Mouse (Mus musculus): Measurements from ENCODE around the gene Kif16b. TPM values are rescaled to one million over a fixed set of nuclear protein-coding genes. Genes with fewer than 3 reads are reported as not detected.
A peak's percentile ranks its signal among the peaks of the same experiment; 100 is the strongest.

The Kif16b gene
- 10 to 100 TPM; 15.7 to 17.3 TPM for total RNA-seq (2021)
- long read RNA-seq, experiment 1, full-length matches to known transcripts = 4 of 7 reads
- long read RNA-seq, experiment 1, partial matches to known transcripts = 2 of 7 reads
- long read RNA-seq, experiment 1, other reads (novel, unspliced or antisense) = 1 of 7 reads
- long read RNA-seq, experiment 2, full-length matches to known transcripts = 6 of 8 reads
- long read RNA-seq, experiment 2, partial matches to known transcripts = 0 of 8 reads
- long read RNA-seq, experiment 2, other reads (novel, unspliced or antisense) = 2 of 8 reads

DNA sequence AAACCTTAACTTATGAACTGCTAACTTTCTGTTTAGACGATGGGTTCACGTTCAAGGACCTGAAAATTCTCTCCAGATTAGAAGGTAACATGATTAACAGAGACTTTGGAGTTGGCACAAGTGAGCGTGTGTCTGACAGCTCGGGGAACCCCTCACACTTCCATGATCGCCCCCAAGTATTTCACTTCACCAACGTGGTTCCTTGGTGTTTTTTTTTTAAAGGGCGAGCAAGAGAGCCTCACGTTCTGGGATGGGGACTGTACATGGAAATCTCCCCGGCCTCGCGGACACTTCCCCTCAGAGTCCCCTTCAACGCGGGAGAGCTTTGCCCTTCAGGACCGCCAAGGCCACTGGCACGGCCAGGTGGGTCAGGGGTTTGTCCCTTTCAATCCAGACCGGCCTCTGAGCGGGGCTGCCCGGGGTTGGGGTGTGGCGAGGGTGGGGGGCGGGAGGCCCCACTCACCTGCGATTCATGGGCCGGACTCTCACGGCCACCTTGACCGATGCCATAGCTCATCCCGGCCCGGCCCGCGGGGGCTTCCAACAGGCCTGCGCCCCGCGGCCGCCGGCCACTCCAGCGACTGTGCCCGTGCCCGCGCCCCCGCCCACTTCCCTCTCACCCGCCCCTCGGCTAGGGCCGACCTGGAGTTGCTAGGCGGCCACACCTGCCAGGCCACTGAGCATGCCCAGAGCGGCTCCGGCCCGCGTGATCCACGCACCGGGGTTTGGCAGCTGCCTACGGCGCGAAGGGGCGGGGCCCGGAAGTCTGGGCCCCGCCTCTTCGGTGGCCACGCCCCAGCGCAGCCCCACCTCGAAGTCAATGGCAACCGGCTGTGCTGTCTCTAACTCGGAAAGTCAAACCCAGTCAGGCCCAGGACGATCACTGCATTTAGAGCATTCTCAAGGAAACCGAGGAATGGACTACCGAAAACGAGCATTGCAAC lies at the start of gene Kif16b:
Gene Kif16b, minus strand, starts transcription at position 670 of the 944 bp plus-strand sequence.
- Histone ChIP-seq H3K27ac (peak within 1 kb of the TSS; percentile 83), H3K4me3 (peak within 1 kb of the TSS; percentile 79)
- DNase-seq (ENCODE audit: extremely low spot score in 1 of 2, low spot score in 2 of 2) = peak; percentile 93 to 94
- no peak for TF ChIP-seq CTCF (IDR thresholded peaks at IDR 0.05)
- intact Hi-C loops (cut with DNase I) = loop anchor here (5.0 kb wide), 2 partner anchors 66 to 161 kb away; partner anchors contain the start of gene Snrpb2

DNA sequence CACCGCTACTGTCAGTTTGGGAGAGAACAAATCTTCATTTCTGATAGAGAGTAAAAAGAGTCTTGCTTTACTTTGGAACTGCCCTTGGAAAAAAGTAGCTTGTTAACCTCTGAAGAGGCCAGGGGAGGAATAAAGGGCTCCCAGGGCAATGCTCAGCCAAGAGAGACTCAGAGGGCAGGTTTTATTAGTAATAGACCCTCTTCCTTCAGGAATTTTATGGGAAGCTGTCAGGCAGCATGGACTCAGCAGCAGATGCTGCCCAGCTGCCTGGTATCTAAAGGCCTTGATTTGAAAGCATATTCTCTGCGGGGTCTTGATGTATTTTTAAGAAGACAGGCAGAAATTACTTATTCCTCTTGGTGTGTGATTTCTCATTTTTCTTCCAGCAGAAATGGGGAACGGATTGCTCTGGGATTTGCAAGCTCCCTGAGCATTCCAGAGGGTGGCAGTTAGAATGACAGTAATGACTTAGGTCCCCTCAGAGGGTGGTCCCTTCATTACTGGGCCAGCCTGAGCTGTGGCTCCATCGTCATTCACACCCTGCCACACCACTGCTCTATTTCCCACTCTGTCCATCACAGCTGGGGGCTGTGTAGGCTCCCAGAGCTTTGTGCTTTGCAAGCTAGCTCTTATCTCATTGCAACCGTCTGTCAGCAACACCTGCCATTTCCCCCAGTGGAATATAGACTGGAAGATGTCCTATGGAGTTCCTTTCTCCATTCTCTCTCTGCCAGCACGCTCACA lies 39.7 kb upstream of the Kif16b start:
- no peak overlapping the region for H3K27ac ChIP-seq
- no peak overlapping the region for H3K4me3 ChIP-seq
- no peak for DNase-seq (ENCODE audit: extremely low spot score in 1 of 2, low spot score in 2 of 2)
- intact Hi-C loops (cut with DNase I) = no loop called here
- TF ChIP-seq CTCF (IDR thresholded peaks at IDR 0.05) = no peak

DNA sequence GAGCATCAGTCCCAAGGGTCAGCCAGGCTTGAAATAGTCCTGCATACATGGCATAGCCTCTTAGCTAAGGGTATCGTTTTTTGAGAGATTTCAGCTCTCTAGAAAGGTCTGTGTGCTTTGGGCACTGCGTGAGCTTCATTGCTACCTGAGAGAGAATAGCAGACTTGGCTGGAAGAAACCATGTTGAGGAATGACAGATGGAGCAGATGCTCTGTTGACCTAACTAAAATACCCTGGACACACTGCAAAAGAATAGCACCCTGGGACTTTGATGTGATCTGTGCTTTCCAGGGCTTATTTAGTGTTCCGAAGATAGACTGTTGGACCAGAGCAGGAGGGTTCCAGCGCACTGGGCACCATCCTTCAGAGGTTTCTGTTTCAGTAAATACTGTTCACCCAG lies 29.1 kb upstream of the Kif16b start:
- intact Hi-C loops (cut with DNase I) = no loop called here
- TF ChIP-seq CTCF (IDR thresholded peaks at IDR 0.05) = no peak
- no peak overlapping the region for H3K4me3 ChIP-seq
- H3K27ac ChIP-seq = no peak overlapping the region
- no peak for DNase-seq (ENCODE audit: extremely low spot score in 1 of 2, low spot score in 2 of 2)

DNA sequence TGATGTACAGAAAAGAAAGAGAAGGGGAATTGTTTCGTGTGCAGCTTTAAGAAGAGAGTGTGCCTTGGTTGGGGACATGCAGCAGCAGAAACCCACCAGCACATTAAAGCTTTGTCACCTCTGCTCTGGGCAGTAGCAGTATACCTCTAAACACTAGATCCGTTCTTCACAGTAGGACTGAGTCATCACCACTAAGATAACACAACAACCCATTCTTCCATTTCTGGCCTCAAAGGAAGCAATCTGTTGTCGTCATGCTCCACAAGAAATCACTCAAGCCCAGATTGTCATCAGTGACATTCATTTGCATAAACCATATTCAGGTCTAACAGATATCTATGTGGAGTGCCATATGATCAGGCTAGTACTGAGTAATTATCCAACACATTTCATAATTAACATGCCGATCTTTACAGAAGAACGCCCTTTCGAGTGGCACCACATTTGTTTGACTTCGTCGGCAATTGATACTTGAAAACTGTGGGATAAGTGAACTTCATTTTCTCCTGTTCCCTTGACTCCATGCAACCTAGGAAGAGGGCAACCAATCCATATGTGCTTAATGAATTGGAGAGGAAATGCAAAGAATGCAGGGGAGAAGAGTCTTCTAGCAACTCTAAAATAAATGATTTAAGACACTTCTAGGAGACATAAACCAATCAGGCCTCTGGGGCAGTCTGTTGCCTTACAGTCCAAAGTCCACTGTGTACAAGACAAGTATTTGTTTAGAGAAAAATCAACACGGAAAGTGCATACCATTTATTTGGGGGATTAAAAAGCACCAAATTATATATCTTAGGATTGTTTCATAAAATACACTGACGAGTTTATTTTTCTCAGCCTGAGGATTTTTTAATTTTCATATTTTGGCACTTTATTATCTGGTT lies 28.1 kb upstream of the Kif16b start:
- no peak for DNase-seq (ENCODE audit: extremely low spot score in 1 of 2, low spot score in 2 of 2)
- no peak overlapping the region for H3K27ac ChIP-seq
- intact Hi-C loops (cut with DNase I) = no loop called here

DNA sequence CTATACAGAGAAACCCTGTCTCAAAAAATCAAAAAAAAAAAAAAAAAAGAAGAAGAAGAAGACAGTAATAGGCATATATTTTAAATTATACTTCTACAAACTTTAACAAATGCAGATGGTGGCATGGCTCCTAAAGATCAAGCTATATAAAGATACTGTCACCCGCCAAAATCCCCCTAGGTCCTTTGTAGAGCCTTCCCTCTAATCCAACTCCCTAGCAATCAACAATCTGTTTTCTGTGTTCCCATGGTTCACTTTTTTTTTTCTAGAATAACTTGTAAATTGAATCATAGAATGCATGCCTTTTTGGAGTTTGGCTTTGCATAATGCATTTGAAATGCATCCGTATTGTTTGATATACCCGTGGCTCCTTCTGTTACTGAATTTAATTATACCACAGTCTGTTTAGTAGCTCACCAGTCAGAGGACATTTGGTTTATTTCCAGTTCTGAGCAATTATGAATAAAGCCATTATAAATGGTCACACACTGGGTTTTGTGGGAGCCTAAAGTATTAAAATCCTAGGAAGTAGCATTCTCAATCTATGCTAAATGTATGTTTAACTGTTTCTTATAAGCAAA lies 9.6 kb upstream of the Kif16b start:
- intact Hi-C loops (cut with DNase I) = no loop called here
- DNase-seq (ENCODE audit: extremely low spot score in 1 of 2, low spot score in 2 of 2) = no peak
- no peak for TF ChIP-seq CTCF (IDR thresholded peaks at IDR 0.05)
- H3K27ac ChIP-seq = no peak overlapping the region
- H3K4me3 ChIP-seq = no peak overlapping the region

More for the DNA sequence above, 28.1 kb upstream of the Kif16b start:
- H3K4me3 ChIP-seq = no peak overlapping the region
- no peak for TF ChIP-seq CTCF (IDR thresholded peaks at IDR 0.05)

DNA sequence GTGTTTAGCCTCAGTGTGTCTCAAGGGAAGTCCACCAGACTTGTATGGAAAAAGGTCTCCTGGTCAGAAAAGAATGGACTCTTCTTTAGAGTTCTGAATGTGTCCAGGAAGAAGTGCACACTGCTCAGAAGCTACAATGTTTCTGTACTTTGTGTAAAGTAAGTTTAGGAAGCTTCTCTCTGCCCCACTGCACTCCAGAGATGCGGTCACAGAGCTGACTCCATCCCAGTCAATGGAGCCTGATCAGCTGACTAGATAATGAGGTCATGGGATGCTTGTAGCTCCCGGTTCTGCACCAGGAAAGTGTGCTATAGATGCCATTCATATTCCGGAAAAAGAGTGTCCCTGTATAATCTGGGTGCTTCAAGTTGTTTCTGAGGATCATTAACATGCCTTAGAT lies 7.9 kb upstream of the Kif16b start:
- Histone ChIP-seq H3K4me3 (no peak overlapping the region), H3K27ac (no peak overlapping the region)
- TF ChIP-seq CTCF (IDR thresholded peaks at IDR 0.05) = no peak
- intact Hi-C loops (cut with DNase I) = no loop called here
- no peak for DNase-seq (ENCODE audit: extremely low spot score in 1 of 2, low spot score in 2 of 2)

DNA sequence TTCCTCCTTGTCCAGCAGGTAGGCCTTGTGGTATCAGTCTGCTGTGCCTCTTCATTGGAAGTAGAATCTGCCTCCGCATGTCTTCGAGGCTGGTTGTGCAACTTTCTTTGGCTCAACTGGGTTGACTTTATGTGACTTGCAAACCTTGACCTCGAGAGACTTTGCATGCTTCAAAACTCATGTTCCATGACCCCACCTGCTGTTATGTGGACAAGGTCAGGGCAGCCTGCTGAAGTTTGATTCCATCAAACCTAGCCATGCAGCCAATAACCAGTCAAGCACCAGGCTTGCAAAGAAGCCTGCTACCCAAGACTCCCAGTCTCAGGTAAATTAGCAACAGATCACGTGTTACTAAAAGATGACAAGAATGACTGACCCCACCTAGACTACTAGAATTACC lies 5.7 kb upstream of the Kif16b start:
- TF ChIP-seq CTCF (IDR thresholded peaks at IDR 0.05) = no peak
- no peak for DNase-seq (ENCODE audit: extremely low spot score in 1 of 2, low spot score in 2 of 2)
- H3K27ac ChIP-seq = no peak overlapping the region
- H3K4me3 ChIP-seq = no peak overlapping the region
- intact Hi-C loops (cut with DNase I) = no loop called here

DNA sequence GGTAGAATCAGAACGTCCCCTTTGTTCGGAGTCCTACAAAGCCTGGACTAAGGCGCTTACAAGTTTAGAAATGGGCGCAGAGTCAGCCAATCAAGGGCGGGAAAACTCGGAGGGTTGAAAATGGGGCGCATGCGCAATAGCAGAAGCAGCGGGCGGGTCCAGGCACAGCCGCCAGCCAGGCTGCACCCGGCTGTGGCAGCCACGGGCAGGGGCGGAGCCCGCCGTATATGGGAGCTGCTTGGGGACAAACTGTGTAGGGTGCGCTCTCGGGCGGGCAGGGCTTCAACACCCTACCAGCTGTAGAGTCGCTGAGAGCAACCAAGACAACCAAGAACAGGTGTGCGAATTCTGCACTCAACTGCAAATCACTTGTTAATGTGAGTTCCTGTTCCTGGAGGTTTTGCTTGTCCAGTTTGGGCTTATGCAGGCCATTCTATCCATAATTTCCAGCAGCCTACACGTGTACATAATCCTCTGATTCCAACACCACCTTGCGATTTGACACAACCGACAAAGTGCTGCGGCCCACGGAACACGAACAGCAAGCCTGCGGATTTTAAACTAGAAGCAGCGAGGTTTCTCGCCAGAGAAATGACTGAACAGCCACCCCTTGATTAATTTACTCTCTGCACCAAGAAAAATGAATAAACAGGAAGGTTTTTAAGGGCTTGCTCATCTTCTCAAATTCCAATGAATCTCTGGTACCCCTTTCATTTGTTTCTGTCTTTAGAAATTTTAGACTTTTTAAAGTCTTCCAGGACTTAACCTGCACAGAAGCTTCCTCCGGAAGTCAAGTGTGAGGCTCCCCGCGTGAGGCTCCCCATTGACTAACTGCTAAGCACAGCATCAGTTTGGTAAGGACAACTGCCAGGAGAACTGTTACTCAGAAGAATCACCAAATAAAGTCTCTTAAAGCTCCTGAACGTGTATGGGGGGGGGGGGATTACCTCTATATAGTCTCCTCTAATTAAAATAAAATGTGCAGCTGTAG lies 1.9 kb upstream of the Kif16b start:
- no peak for TF ChIP-seq CTCF (IDR thresholded peaks at IDR 0.05)
- DNase-seq (ENCODE audit: extremely low spot score in 1 of 2, low spot score in 2 of 2) = peak; percentile 93 to 94
- peak overlapping the region; percentile 43 for H3K4me3 ChIP-seq
- H3K27ac ChIP-seq = peak overlapping the region; percentile 87
- intact Hi-C loops (cut with DNase I) = loop anchor here (5.0 kb wide), 2 partner anchors 64 to 159 kb away; partner anchors contain the start of gene Snrpb2

DNA sequence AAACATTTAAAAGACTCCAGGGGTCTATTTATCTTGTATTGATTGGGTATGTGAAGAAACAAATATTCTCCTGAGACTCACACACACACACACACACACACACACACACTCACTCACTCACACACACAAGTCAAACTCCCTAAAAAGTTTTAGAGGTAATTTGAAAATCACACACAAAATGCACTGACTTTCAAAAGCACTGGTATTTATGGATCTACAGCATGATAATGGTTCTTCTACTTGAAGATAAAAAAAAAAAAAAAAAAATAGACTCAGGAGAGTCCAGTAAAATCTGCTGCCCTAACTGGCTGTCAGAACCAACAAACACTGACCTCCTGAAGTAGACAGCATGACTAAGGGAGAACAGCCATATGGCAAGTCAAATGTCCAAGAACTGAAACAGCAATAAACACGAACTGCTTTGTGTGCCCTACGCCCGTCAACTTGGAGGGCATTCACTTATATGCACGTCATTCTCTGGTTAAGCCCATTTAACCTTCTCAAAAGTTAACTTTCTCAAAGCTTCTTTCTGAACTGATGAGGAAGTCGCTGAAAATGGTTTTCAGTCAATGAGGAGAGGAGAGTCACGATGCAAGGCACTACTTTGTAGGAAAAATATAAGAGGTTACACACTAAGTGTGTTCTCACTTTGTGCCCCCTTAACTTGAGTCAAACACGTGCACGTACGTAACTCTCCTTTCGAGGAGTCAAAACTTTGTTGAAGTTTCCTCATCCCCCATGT lies 1.0 kb downstream of the Kif16b start:
- intact Hi-C loops (cut with DNase I) = loop anchor here (5.0 kb wide), 2 partner anchors 67 to 162 kb away; partner anchors contain the start of gene Snrpb2

More for the DNA sequence above, 1.0 kb downstream of the Kif16b start:
- peak overlapping the region; percentile 79 for H3K4me3 ChIP-seq
- no peak overlapping the region for H3K27ac ChIP-seq
- no peak for TF ChIP-seq CTCF (IDR thresholded peaks at IDR 0.05)
- no peak for DNase-seq (ENCODE audit: extremely low spot score in 1 of 2, low spot score in 2 of 2)

Data from left cerebral cortex, adult 2 months (tissue).